17 mouse cellular contexts compared by ENCODE assay signal in genomic region chr9:102235444-102235951, GRCm38 (mm10).
DNase-seq lines count a peak whose midpoint lies in the region; ATAC-seq and TF ChIP-seq lines count a peak whose summit lies in the region.
"Had no signal": no experiment of that assay in that cellular context is flagged by ENCODE, and none has a peak within 500 bp of the region (broad histone marks: within the 10 kb centered on the region; RNA-seq: fewer than 3 reads in every experiment).

No protein-coding gene starts in this region.

- ATAC-seq in forebrain, embryonic 14.5 days = peak; percentile 92
- ATAC-seq in hindbrain, postnatal 0 days = peak; percentile 52
- ATAC-seq in neural tube, embryonic 15.5 days (ENCODE audit: low FRiP score) = peak; percentile 63
- ATAC-seq: intestine, embryonic 15.5 days had no signal

- DNase-seq in embryo, embryonic 10 days (ENCODE audit: low spot score) = peak; percentile 36
- DNase-seq in embryo, embryonic 9.5 days (ENCODE audit: extremely low spot score) = no peak
- DNase-seq in forebrain, embryonic 14.5 days (ENCODE audit: low spot score) = peak; percentile 95
- peak; percentile 25 for DNase-seq in hindbrain, postnatal 0 days (ENCODE audit: low spot score)
- DNase-seq in liver = no peak
- no peak for DNase-seq in lung, postnatal 10 days
- DNase-seq in ovary, postnatal 10 days (ENCODE audit: low spot score) = no peak
- DNase-seq: adrenal gland, postnatal 36 days; cerebellum, adult 18-20 months; gastrocnemius, postnatal 36 days; kidney, postnatal 10 days; lung, embryonic 14.5 days; thymus, postnatal 4 days had no signal

- no peak overlapping the region for H3K27ac ChIP-seq in forebrain, embryonic 14.5 days (ENCODE audit: low read depth, low read length)
- no peak overlapping the region for H3K27ac ChIP-seq in hindbrain, postnatal 0 days
- no peak overlapping the region for H3K27ac ChIP-seq in neural tube, embryonic 15.5 days (replicated peaks)
- H3K27ac ChIP-seq: embryonic facial prominence, embryonic 10.5 days; intestine, embryonic 15.5 days; limb, embryonic 13.5 days had no signal

- no peak for TF ChIP-seq CTCF in hindbrain, postnatal 0 days (IDR thresholded peaks at IDR 0.05; ENCODE audit: low read depth)

- H3K27me3 ChIP-seq in forebrain, embryonic 14.5 days (replicated peaks; ENCODE audit: control insufficient read depth, insufficient read depth, low read length) = peaks cover 7% of the 10 kb centered on the region; the same call in 1 of the 2 replicates
- H3K27me3 ChIP-seq in hindbrain, postnatal 0 days (ENCODE audit: insufficient read depth, low read length) = no peaks in the 10 kb centered on the region
- H3K27me3 ChIP-seq in neural tube, embryonic 15.5 days (replicated peaks) = peaks cover 16% of the 10 kb centered on the region
- H3K27me3 ChIP-seq: intestine, embryonic 15.5 days; limb, embryonic 13.5 days had no signal

- peaks cover 19% of the 10 kb centered on the region for H3K4me1 ChIP-seq in forebrain, embryonic 14.5 days (ENCODE audit: control insufficient read depth, insufficient read depth, low read length)
- peaks cover 15% of the 10 kb centered on the region for H3K4me1 ChIP-seq in hindbrain, postnatal 0 days (ENCODE audit: insufficient read depth, low read length)
- H3K4me1 ChIP-seq in neural tube, embryonic 15.5 days = peaks cover 27% of the 10 kb centered on the region
- H3K4me1 ChIP-seq: intestine, embryonic 15.5 days; limb, embryonic 13.5 days had no signal

- H3K4me3 ChIP-seq in forebrain, embryonic 14.5 days (ENCODE audit: low read depth, low read length) = no peak overlapping the region
- no peak overlapping the region for H3K4me3 ChIP-seq in hindbrain, postnatal 0 days (ENCODE audit: low read length)
- no peak overlapping the region for H3K4me3 ChIP-seq in neural tube, embryonic 15.5 days (replicated peaks)
- H3K4me3 ChIP-seq: embryonic facial prominence, embryonic 10.5 days; intestine, embryonic 15.5 days; limb, embryonic 13.5 days had no signal

- no peak overlapping the region for H3K9ac ChIP-seq in forebrain, embryonic 14.5 days (ENCODE audit: low read length)
- no peak overlapping the region for H3K9ac ChIP-seq in hindbrain, postnatal 0 days (replicated peaks; ENCODE audit: low read length)
- no peak overlapping the region for H3K9ac ChIP-seq in neural tube, embryonic 15.5 days (replicated peaks)
- H3K9ac ChIP-seq: intestine, embryonic 15.5 days; limb, embryonic 13.5 days; lung, embryonic 14.5 days had no signal

- H3K4me2 ChIP-seq in forebrain, embryonic 14.5 days (ENCODE audit: low read length) = no peak overlapping the region
- no peak overlapping the region for H3K4me2 ChIP-seq in hindbrain, postnatal 0 days (ENCODE audit: low read depth, low read length)
- no peak overlapping the region for H3K4me2 ChIP-seq in neural tube, embryonic 15.5 days
- H3K4me2 ChIP-seq: intestine, embryonic 15.5 days; limb, embryonic 13.5 days; lung, embryonic 14.5 days had no signal

- 14% methylated on average over 4 of the region's 4 CpGs for WGBS in forebrain, embryonic 14.5 days
- 28% methylated on average over 4 of the region's 4 CpGs for WGBS in hindbrain, postnatal 0 days
- WGBS in neural tube, embryonic 15.5 days = 21% methylated on average over 4 of the region's 4 CpGs

- no peaks in the 10 kb centered on the region for H3K36me3 ChIP-seq in forebrain, embryonic 14.5 days (ENCODE audit: control insufficient read depth, insufficient read depth, low read length)
- no peaks in the 10 kb centered on the region for H3K36me3 ChIP-seq in hindbrain, postnatal 0 days (ENCODE audit: insufficient read depth, low read length)
- H3K36me3 ChIP-seq in neural tube, embryonic 15.5 days = no peaks in the 10 kb centered on the region
- H3K36me3 ChIP-seq: embryonic facial prominence, embryonic 10.5 days; intestine, embryonic 15.5 days; limb, embryonic 13.5 days had no signal

- H3K9me3 ChIP-seq in forebrain, embryonic 14.5 days (replicated peaks; ENCODE audit: control insufficient read depth, low read length) = no peaks in the 10 kb centered on the region
- no peaks in the 10 kb centered on the region for H3K9me3 ChIP-seq in hindbrain, postnatal 0 days (ENCODE audit: low read length)
- H3K9me3 ChIP-seq in neural tube, embryonic 15.5 days (replicated peaks) = no peaks in the 10 kb centered on the region
- H3K9me3 ChIP-seq: embryonic facial prominence, embryonic 10.5 days; intestine, embryonic 15.5 days; limb, embryonic 13.5 days had no signal

Comparison
In these comparisons a context has a peak if more than half of its experiments do, and no peak if none do; other contexts are left out.
1. DNase-seq: peak in embryo, embryonic 10 days (single experiment), forebrain, embryonic 14.5 days (single experiment) and hindbrain, postnatal 0 days (single experiment); none in embryo, embryonic 9.5 days (single experiment), liver (single experiment), lung, postnatal 10 days (single experiment) and ovary, postnatal 10 days (single experiment).
2. Peak in every context shown above with its lines, with median percentiles within 50 percentile points of each other: ATAC-seq.